Mouse (Mus musculus): Measurements from ENCODE around the gene Fnip2.

GRCm38 (mm10) chr3:79591793-79592471, 24.3 kb upstream of the Fnip2 start:
- TF ChIP-seq CTCF (IDR thresholded peaks at IDR 0.05; ENCODE audit: insufficient read depth, low read length) (no peak), POLR2A (IDR thresholded peaks at IDR 0.05; ENCODE audit: borderline replicate concordance, extremely low read depth, low read depth, low read length) (no peak)
